Mouse (Mus musculus) CD4-positive helper T cell, adult 2 months (primary cell): Measurements from ENCODE around the gene Osbpl9.
A peak's percentile ranks its signal among the peaks of the same experiment; 100 is the strongest.

Experiments used
- DNase-seq: peaks from one replicate; pipeline ENCODE4 v3.0.0-alpha.2; 2012; ENCODE audit warnings: low read depth, missing footprints, low spot score

Osbpl9 gene

GRCm38 (mm10) chr4:109043294-109043693 is 158.8 kb downstream of the Osbpl9 start:
- no peak for DNase-seq

GRCm38 (mm10) chr4:109042739-109043138 is 159.3 kb downstream of the Osbpl9 start:
- no peak for DNase-seq

GRCm38 (mm10) chr4:109036327-109036726 is 165.7 kb downstream of the Osbpl9 start:
- DNase-seq = peak; percentile 56

- no peak for DNase-seq
Measured at GRCm38 (mm10) chr4:109030266-109030665, 171.8 kb downstream of the Osbpl9 start.

- DNase-seq = no peak
Measured at GRCm38 (mm10) chr4:109029857-109030256, 172.2 kb downstream of the Osbpl9 start.

GRCm38 (mm10) chr4:109026543-109026942 is 175.5 kb downstream of the Osbpl9 start:
- DNase-seq = no peak

GRCm38 (mm10) chr4:109025061-109025460 is 177.0 kb downstream of the Osbpl9 start:
- no peak for DNase-seq

- no peak for DNase-seq
Measured at GRCm38 (mm10) chr4:109021976-109022375, 180.1 kb downstream of the Osbpl9 start.

- DNase-seq = no peak
Measured at GRCm38 (mm10) chr4:109019301-109019700, 182.8 kb downstream of the Osbpl9 start.

GRCm38 (mm10) chr4:109017441-109017840 is 184.6 kb downstream of the Osbpl9 start:
- DNase-seq = no peak

- no peak for DNase-seq
Measured at GRCm38 (mm10) chr4:109014091-109014490, 188.0 kb downstream of the Osbpl9 start.
